Mouse (Mus musculus) left cerebral cortex, adult 11 months (tissue): ENCODE measurements around the gene Yy1.
A peak's percentile ranks its signal among the peaks of the same experiment; 100 is the strongest.

Experiments
- DNase-seq: peaks from one replicate; pipeline ENCODE4 v3.0.0; 2022; ENCODE audit warnings: low spot score

Yy1 gene

DNA sequence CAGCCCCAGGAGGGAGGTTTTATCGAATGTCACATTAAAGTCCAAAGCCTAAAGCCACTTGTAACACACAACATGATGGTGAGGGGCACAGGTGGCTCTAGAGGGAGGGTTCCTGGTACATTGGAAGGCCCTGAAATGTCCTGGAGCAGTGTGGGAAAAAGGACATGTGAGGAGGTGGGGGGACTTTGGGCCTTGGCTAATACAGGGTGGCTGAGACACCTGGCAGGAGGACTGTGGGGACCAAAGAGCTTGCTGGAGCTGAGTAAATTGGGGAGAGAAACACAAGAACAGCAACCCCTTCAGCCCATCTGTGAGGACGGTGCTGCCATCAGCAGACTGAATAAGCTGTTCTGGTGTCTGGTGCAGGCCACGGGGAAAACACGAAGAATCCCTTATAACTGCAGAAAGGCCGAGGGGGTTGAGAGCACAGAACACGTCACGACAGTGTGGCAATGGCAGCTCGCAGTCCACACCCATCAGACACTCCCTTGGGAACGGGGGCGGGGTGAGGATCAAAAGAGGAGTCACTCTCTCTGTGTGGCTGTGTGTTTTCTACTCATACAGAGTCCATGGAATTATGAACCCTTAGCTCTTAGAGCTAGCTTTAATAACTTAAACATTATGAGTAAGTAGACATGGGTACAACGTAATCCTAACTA is 24.4 kb upstream of the Yy1 start:
- no peak for DNase-seq

DNA sequence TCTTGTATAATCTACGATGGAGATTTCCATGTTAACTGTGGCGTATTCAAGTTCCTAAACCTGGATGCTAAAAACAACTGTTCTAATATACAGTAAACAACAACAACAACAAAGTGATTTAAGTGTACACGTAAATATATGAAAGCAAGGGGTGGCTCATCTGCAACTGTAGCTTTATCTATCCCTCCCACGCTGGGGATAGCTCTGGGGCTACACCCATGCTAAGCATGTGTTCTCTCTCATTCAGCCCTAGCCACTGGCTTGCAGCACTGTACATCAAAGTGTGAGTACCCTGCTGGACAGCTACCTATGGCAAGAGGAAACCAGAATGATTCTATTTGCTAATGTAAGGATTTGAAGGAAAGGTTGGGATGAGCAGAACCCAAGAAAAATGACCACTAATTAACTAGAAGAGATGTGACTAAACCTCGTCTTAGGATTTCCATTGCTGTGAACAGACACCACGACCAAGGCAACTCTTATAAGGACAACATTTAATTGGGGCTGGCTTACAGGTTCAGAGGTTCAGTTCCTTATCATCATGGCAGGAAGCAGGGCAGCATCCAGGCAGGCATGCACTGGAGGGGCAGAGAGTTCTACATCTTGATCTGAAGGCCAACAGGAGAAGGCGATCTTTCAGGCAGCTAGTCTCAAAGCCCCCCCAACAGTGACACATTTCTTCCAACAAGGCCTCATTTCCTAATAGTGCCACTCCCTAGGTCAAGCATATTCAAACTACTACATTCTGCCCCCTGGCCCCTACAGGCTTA is 12.5 kb upstream of the Yy1 start:
- DNase-seq: no peak

DNA sequence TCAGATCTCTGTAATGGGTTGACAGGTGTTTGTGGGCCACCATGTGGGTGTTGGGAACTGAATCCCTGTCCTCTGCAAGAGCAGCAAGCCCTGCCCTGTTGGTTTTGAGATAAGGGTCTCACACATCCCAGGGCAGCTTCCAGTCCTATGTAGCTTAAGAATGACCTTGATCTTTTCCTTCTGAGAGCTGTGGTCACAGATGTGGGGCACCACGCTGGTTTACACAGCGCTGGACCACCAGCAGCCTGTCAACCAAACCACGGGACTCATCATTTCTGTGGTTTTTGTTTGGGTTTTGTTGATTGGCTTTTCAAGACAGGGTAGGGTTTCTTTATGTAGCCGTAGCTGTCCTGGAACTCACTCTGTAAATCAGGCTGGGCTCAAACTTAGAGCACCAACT is 7.6 kb upstream of the Yy1 start:
- no peak for DNase-seq

- DNase-seq: no peak
Observed at GRCm38 (mm10) chr12:108787329-108787728, 5.4 kb upstream of the Yy1 start.

DNA sequence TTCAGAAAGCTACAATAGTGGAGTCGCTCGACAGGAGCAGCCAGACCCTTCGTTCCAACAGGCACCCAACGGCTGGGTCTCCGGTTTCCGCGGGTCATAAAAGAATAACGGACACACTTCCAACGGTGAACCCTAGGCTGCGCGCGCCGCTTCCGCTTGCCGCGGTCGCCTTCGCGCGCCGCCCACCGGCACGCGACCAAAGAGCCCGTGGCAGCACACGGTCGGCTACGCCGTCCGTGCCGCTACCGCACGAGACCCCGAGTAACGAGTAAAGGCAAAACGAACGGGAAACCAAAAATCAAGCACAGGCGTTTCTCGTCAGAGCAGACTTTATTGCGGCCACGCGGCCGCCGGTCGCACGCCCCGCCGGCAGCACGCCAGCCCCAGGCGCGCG is 624 bp upstream of the Yy1 start:
- peak; percentile 64 for DNase-seq

DNA sequence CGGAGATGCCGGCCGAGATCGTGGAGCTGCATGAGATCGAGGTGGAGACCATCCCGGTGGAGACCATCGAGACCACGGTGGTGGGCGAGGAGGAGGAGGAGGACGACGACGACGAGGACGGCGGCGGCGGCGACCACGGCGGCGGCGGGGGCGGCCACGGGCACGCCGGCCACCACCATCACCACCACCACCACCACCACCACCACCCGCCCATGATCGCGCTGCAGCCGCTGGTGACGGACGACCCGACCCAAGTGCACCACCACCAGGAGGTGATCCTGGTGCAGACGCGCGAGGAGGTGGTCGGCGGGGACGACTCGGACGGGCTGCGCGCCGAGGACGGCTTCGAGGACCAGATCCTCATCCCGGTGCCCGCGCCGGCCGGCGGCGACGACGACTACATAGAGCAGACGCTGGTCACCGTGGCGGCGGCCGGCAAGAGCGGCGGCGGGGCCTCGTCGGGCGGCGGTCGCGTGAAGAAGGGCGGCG is 724 bp downstream of the Yy1 start:
- no peak for DNase-seq

- peak; percentile 66 for DNase-seq
Observed at GRCm38 (mm10) chr12:108794078-108794711, 1.4 kb downstream of the Yy1 start.

DNA sequence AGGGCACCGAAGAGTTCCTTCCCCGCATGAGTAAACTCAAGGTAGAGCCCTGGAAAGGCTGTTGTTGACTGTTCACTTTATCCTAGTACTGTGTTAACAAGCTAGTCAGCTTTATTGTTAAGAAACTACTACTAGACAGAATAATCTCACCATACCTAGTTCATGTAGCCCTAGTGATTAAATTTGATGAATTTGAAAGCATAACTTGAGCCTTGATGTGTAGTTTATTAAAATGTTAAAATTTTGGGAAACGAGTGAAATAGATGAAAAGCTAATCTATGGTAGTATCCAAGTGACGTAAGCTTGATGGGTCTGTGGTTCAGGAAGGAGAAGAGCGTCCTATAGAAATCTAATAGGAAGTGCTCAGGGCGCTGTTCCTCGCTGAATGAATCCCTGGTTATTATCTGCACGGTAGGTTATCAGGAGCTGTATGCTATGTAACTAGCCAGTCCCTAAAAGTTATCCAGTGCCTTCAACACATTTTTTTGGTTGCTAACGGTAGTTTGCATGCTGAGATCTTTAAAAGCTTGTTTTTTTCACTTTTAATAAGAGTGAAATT is 2.3 kb downstream of the Yy1 start:
- no peak for DNase-seq

DNA sequence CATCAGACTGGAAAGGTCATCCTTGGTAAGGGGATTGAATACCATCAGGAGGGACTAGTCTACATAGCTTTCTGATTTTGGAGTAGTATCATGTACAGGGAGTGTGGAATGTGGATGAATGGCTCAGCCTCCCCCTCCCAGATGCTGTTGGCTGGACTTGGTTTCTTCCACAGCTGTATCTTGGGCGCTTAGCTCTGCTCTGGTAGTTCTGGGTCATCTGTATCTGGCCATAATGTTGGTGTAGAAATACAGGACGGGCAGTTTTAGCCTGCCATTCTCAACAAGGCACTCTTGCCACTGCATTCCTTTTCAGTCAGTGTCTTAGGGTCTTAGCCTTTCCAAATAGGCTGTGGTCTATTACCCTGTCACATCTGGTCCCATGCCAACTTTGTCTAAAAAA is 8.8 kb downstream of the Yy1 start:
- no peak for DNase-seq

DNA sequence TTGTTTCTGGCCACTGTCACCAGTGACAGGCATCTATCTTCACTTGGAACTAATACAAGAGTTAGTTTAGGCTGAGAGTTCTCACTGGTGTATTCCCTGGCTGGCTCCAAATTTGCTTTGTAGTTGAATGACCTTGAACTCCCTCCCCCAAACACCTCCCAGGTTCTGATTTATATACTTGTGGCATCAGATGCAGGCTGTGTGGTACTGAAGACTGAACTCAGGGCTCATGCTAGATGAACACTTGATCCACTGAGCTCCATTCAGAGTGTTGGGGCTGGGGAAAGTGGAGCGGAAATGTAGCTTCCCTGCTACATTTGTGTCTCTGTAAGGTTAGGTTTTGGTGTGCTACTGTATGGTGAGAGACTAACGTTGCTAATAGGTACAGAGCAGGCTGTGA is 11.6 kb downstream of the Yy1 start:
- DNase-seq: no peak

GRCm38 (mm10) chr12:108808465-108808864 is 15.7 kb downstream of the Yy1 start:
- no peak for DNase-seq

GRCm38 (mm10) chr12:108809771-108810170 is 17.0 kb downstream of the Yy1 start:
- DNase-seq: no peak

GRCm38 (mm10) chr12:108810309-108810708 is 17.5 kb downstream of the Yy1 start:
- DNase-seq: no peak

GRCm38 (mm10) chr12:108811133-108811532 is 18.4 kb downstream of the Yy1 start:
- no peak for DNase-seq

- no peak for DNase-seq
Observed at GRCm38 (mm10) chr12:108812463-108812862, 19.7 kb downstream of the Yy1 start.

DNA sequence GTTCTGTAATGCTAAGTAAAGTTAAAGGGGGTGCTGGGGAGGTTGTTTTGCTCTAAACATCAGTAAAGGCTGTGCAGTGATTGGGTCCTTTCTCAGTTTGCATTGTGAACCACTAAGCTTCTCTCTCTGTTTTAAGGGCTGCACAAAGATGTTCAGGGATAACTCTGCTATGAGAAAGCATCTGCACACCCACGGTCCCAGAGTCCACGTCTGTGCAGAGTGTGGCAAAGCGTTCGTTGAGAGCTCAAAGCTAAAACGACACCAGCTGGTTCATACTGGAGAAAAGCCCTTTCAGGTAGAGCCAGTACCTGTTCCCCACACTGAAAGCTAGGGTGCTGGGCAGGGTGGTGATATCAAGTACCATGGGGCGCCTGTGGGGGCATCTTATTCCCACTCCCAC is 21.7 kb downstream of the Yy1 start:
- no peak for DNase-seq

GRCm38 (mm10) chr12:108816569-108816968 is 23.8 kb downstream of the Yy1 start:
- DNase-seq: no peak

- DNase-seq: no peak
Observed at GRCm38 (mm10) chr12:108820461-108820860, 27.7 kb downstream of the Yy1 start.

GRCm38 (mm10) chr12:108823036-108823435 is 30.3 kb downstream of the Yy1 start:
- no peak for DNase-seq

GRCm38 (mm10) chr12:108824225-108824874 is 31.6 kb downstream of the Yy1 start:
- DNase-seq: no peak

DNA sequence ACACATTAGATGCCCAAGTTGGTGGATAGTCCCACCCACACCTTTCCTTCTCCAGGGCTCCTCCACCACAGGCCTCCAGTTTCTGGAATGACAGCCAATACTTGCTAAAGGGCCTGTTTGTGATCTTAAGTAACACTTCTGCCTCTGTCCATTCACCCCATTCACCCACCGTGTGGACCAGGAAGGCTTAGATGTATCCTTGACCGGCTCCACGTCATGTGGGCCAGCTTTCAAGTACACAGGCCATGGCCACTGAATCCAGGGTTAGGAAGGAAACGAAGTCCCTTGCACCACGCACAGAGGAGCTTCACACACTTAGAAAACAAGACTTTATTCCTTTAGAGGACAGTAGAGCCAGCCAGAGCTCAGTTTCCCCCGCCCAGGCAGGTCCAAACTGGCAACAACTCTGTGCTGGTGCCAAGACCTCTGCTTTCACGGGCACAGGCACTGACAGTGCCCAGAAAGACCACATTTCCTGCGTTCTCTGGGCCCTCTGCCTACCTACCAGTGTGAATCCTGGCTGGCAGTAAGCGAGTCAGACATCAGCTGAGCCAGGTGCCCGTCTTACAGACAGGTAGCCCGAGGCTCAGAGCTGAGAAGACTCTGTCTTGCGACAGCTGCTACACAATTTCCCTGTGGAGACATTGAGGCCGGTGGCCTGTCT is 32.9 kb downstream of the Yy1 start:
- DNase-seq: no peak
